Mouse (Mus musculus) cerebellum, adult 11 months (tissue): ENCODE data around the gene Arl5b.

ENCODE experiments used
- DNase-seq: peaks from one replicate; pipeline ENCODE4 v3.0.0; 2022

The Arl5b gene

GRCm38 (mm10) chr2:15121217-15121680 is 72.1 kb downstream of the Arl5b start:
- DNase-seq: no peak
